Mouse (Mus musculus) small intestine, adult 2 months (tissue): Measurements from ENCODE around the gene Pde4d. TPM values are rescaled to one million over a fixed set of nuclear protein-coding genes. Genes with fewer than 3 reads are reported as not detected.

Experiments used
- H3K27ac ChIP-seq: fragments of 200-500 bp; 2 replicates; pipeline ENCODE4 v1.5.1; 2012; ENCODE audit warnings: low read depth, low read length, control low read depth, inconsistent platforms; ENCODE audit not compliant: insufficient read depth
- H3K27me3 ChIP-seq: fragments of 200-500 bp; 2 replicates; pipeline ENCODE4 v1.6.1; 2012; ENCODE audit warnings: mild to moderate bottlenecking, moderate library complexity, low read length, inconsistent platforms; ENCODE audit not compliant: control insufficient read depth, insufficient read depth
- H3K36me3 ChIP-seq: fragments of 200-500 bp; 2 replicates; pipeline ENCODE4 v1.6.1; 2012; ENCODE audit warnings: mild to moderate bottlenecking, low read length, control low read depth, inconsistent platforms; ENCODE audit not compliant: control insufficient read depth, insufficient read depth
- H3K4me1 ChIP-seq: fragments of 200-500 bp; 2 replicates; pipeline ENCODE4 v1.6.1; 2012; ENCODE audit warnings: low read length, inconsistent platforms, mixed read lengths; ENCODE audit not compliant: control insufficient read depth, insufficient read depth, insufficient read length
- H3K4me3 ChIP-seq: fragments of 200-500 bp; 2 replicates; pipeline ENCODE4 v1.5.1; 2012; ENCODE audit warnings: low read depth, mild to moderate bottlenecking, control low read depth, inconsistent platforms, low read length, moderate library complexity
- CTCF ChIP-seq: fragments of 200-500 bp; IDR thresholded peaks from 2 replicates; pipeline ENCODE4 v1.5.1; 2012; ENCODE audit warnings: low read depth, mild to moderate bottlenecking, control low read depth, inconsistent platforms, low read length, moderate library complexity, mixed read lengths; ENCODE audit not compliant: insufficient replicate concordance, insufficient read length; ENCODE audit errors: extremely low read depth
- POLR2A ChIP-seq: fragments of 200-500 bp; IDR thresholded peaks from 2 replicates; pipeline ENCODE4 v1.6.1; 2012; ENCODE audit warnings: low read depth, mild to moderate bottlenecking, control low read depth, inconsistent platforms, low read length, moderate library complexity
- WGBS: fragments of 180-500 bp; shearing (Covaris S2); methylation state at CpG from one replicate; pipeline ENCODE4 v1.1.7; 2018; 5-methylcytosine and 5-hydroxymethylcytosine counted together
- polyA plus RNA-seq: library from polyadenylated mRNA; depleted of rRNA; stranded (reverse); fragments of >200 nt; gene quantifications from 2 replicates; pipeline ENCODE4 v1.2.3, GENCODE M21; 2012

Pde4d gene
- polyA plus RNA-seq, 1 experiment, result 8.4 TPM

- peaks cover 19% of the 10 kb centered on the region; the same call in 1 of the 2 replicates for H3K4me1 ChIP-seq
- no peaks in the 10 kb centered on the region for H3K27me3 ChIP-seq
- peaks cover 2% of the 10 kb centered on the region; the same call in 1 of the 2 replicates for H3K36me3 ChIP-seq
- 23% methylated on average over 6 of the region's 6 CpGs for WGBS
- TF ChIP-seq CTCF (no peak), POLR2A (no peak)
- H3K27ac ChIP-seq, result peak overlapping the region; percentile 89
- no peak overlapping the region for H3K4me3 ChIP-seq
Measured at GRCm38 (mm10) chr13:109695098-109695497, 1245.3 kb downstream of the Pde4d start.

GRCm38 (mm10) chr13:109706141-109706540, 1256.4 kb downstream of the Pde4d start:
- Histone ChIP-seq H3K27me3 (no peaks in the 10 kb centered on the region), H3K4me3 (no peak overlapping the region), H3K4me1 (no peaks in the 10 kb centered on the region), H3K36me3 (no peaks in the 10 kb centered on the region), H3K27ac (no peak overlapping the region)
- WGBS, result 72% methylated on average over 2 of the region's 2 CpGs
- TF ChIP-seq POLR2A, result no peak
- TF ChIP-seq CTCF, result no peak

- Histone ChIP-seq H3K27ac (no peak overlapping the region), H3K4me3 (no peak overlapping the region), H3K36me3 (no peaks in the 10 kb centered on the region), H3K4me1 (no peaks in the 10 kb centered on the region), H3K27me3 (no peaks in the 10 kb centered on the region)
- no peak for TF ChIP-seq CTCF
- no peak for TF ChIP-seq POLR2A
- WGBS, result 92% methylated on average over 5 of the region's 5 CpGs
Measured at GRCm38 (mm10) chr13:109706579-109706978, 1256.8 kb downstream of the Pde4d start.

- no peak for TF ChIP-seq POLR2A
- TF ChIP-seq CTCF, result no peak
- 96% methylated on average over 4 of the region's 4 CpGs for WGBS
Measured at GRCm38 (mm10) chr13:109707154-109707553, 1257.4 kb downstream of the Pde4d start.

GRCm38 (mm10) chr13:109708326-109708725, 1258.6 kb downstream of the Pde4d start:
- no peak for TF ChIP-seq POLR2A
- TF ChIP-seq CTCF, result no peak
- Histone ChIP-seq H3K36me3 (no peaks in the 10 kb centered on the region), H3K27ac (no peak overlapping the region), H3K4me1 (no peaks in the 10 kb centered on the region), H3K27me3 (no peaks in the 10 kb centered on the region), H3K4me3 (no peak overlapping the region)
- WGBS, result 43% methylated on average over 2 of the region's 2 CpGs

More at GRCm38 (mm10) chr13:109707154-109707553, 1257.4 kb downstream of the Pde4d start:
- Histone ChIP-seq H3K4me3 (no peak overlapping the region), H3K4me1 (no peaks in the 10 kb centered on the region), H3K36me3 (no peaks in the 10 kb centered on the region), H3K27ac (no peak overlapping the region), H3K27me3 (no peaks in the 10 kb centered on the region)

GRCm38 (mm10) chr13:109714581-109714980, 1264.8 kb downstream of the Pde4d start:
- TF ChIP-seq CTCF, result no peak
- no peak for TF ChIP-seq POLR2A
- H3K4me1 ChIP-seq, result no peaks in the 10 kb centered on the region
- WGBS, result 90% methylated on average over 2 of the region's 2 CpGs
- no peaks in the 10 kb centered on the region for H3K27me3 ChIP-seq
- H3K36me3 ChIP-seq, result no peaks in the 10 kb centered on the region
- no peak overlapping the region for H3K27ac ChIP-seq
- H3K4me3 ChIP-seq, result no peak overlapping the region

- WGBS, result 37% methylated on average over 1 of the region's 1 CpGs
- H3K4me1 ChIP-seq, result no peaks in the 10 kb centered on the region
Measured at GRCm38 (mm10) chr13:109715321-109715720, 1265.6 kb downstream of the Pde4d start.

More at GRCm38 (mm10) chr13:109715321-109715720, 1265.6 kb downstream of the Pde4d start:
- H3K4me3 ChIP-seq, result no peak overlapping the region
- H3K27me3 ChIP-seq, result no peaks in the 10 kb centered on the region
- TF ChIP-seq POLR2A, result no peak
- no peak for TF ChIP-seq CTCF
- no peaks in the 10 kb centered on the region for H3K36me3 ChIP-seq
- no peak overlapping the region for H3K27ac ChIP-seq
